Mouse (Mus musculus): ENCODE data around the gene Sorcs3.

- TF ChIP-seq POLR2A (IDR thresholded peaks at IDR 0.05; ENCODE audit: low read depth, low read length) = no peak
- TF ChIP-seq CTCF (conservative IDR thresholded peaks at IDR 0.05; ENCODE audit: insufficient read depth, insufficient read length, low read depth, low read length) = no peak
Observed at GRCm38 (mm10) chr19:48347116-48347515, 141.3 kb downstream of the Sorcs3 start.
